Mouse (Mus musculus): Measurements from ENCODE around the gene Rnase12.

- TF ChIP-seq CTCF (IDR thresholded peaks at IDR 0.05; ENCODE audit: low read depth) (no peak), EP300 (IDR thresholded peaks at IDR 0.05; ENCODE audit: low read depth) (no peak)
These were observed 27.6 kb upstream of the Rnase12 start for GRCm38 (mm10) chr14:51085086-51085485.
